Mouse (Mus musculus) adrenal gland, postnatal 10 days (tissue): ENCODE results near the gene L3mbtl4. TPM values are rescaled to one million over a fixed set of nuclear protein-coding genes. Genes with fewer than 3 reads are reported as not detected.

ENCODE experiments used
- DNase-seq: peaks from one replicate; pipeline ENCODE4 v3.0.0; 2021; ENCODE audit warnings: mixed read lengths
- long read RNA-seq, 2 experiments: library from polyadenylated mRNA; stranded (forward); transcript quantifications; one replicate each; pipeline ENCODE4 v2.0.0; 2021
- total RNA-seq, 2 experiments: library from RNA; stranded (reverse); gene quantifications; 2 replicates each; pipeline ENCODE4 v1.2.3; 2021

L3mbtl4 gene
- total RNA-seq: under 1 TPM; 0.42 to 0.97 TPM
- long read RNA-seq, experiment 1: 0 reads
- long read RNA-seq, experiment 2: 0 reads

- peak; percentile 37 for DNase-seq
Measured at GRCm38 (mm10) chr17:68273527-68273926, at the start of gene L3mbtl4. Gene L3mbtl4, plus strand, starts transcription at chr17:68273797.

GRCm38 (mm10) chr17:68230484-68230883, 43.1 kb upstream of the L3mbtl4 start:
- no peak for DNase-seq

GRCm38 (mm10) chr17:68235380-68235779, 38.2 kb upstream of the L3mbtl4 start:
- DNase-seq: no peak

GRCm38 (mm10) chr17:68236992-68237391, 36.6 kb upstream of the L3mbtl4 start:
- DNase-seq: no peak

GRCm38 (mm10) chr17:68240171-68240570, 33.4 kb upstream of the L3mbtl4 start:
- no peak for DNase-seq

- DNase-seq: no peak
Measured at GRCm38 (mm10) chr17:68264835-68265557, 8.6 kb upstream of the L3mbtl4 start.

- no peak for DNase-seq
Measured at GRCm38 (mm10) chr17:68273954-68274353, 357 bp downstream of the L3mbtl4 start.

GRCm38 (mm10) chr17:68275138-68275537, 1.5 kb downstream of the L3mbtl4 start:
- DNase-seq: no peak

GRCm38 (mm10) chr17:68280915-68281314, 7.3 kb downstream of the L3mbtl4 start:
- DNase-seq: no peak

GRCm38 (mm10) chr17:68285119-68285782, 11.7 kb downstream of the L3mbtl4 start:
- no peak for DNase-seq

- DNase-seq: no peak
Measured at GRCm38 (mm10) chr17:68288094-68288493, 14.5 kb downstream of the L3mbtl4 start.

GRCm38 (mm10) chr17:68288699-68289098, 15.1 kb downstream of the L3mbtl4 start:
- no peak for DNase-seq

GRCm38 (mm10) chr17:68291713-68292364, 18.2 kb downstream of the L3mbtl4 start:
- DNase-seq: no peak

GRCm38 (mm10) chr17:68308381-68308780, 34.8 kb downstream of the L3mbtl4 start:
- DNase-seq: no peak

- DNase-seq: no peak
Measured at GRCm38 (mm10) chr17:68312286-68312927, 38.8 kb downstream of the L3mbtl4 start.

GRCm38 (mm10) chr17:68320940-68321339, 47.3 kb downstream of the L3mbtl4 start:
- DNase-seq: no peak

GRCm38 (mm10) chr17:68322607-68323006, 49.0 kb downstream of the L3mbtl4 start:
- no peak for DNase-seq

- DNase-seq: no peak
Measured at GRCm38 (mm10) chr17:68332225-68332624, 58.6 kb downstream of the L3mbtl4 start.

- no peak for DNase-seq
Measured at GRCm38 (mm10) chr17:68333382-68333781, 59.8 kb downstream of the L3mbtl4 start.

- no peak for DNase-seq
Measured at GRCm38 (mm10) chr17:68338917-68339553, 65.4 kb downstream of the L3mbtl4 start.

- DNase-seq: no peak
Measured at GRCm38 (mm10) chr17:68357687-68358086, 84.1 kb downstream of the L3mbtl4 start.

- DNase-seq: no peak
Measured at GRCm38 (mm10) chr17:68371101-68371500, 97.5 kb downstream of the L3mbtl4 start.
